Mouse (Mus musculus): Measurements from ENCODE around the gene Lrrc23.

DNA sequence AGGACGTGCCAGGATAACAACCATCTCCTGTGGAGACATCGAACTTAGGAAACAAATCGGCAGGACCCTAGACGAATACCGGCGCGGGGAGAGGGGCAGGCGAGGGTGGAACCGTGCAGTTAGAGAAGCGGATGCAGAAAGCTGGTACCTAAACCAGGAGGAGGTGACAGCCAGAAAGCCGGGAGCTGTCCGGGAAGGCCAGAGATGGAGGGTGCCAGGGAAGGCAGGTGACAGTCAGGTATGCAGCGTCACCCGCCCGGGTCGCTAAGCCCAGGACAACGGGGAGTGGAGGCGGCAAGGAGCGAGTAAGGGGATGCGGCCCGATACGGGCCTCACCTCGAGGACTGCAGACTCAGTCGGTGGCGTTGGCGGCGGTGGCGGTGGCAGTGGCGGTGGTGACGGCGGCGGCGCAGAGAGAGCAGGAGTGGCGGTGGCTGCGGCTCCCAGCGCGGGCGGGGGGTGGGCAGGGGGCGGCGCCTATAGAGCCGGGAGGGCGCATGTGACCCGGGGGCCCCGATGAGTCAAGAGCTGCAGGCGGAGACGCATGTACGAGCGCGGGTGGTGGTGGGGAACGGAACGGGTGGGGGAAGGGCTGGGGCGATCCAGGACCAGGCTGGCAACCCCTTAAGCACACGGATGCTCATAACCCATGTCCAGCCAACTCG, 10.3 kb downstream of the Lrrc23 start, which contains the start of gene Eno2:
- TF ChIP-seq CTCF (IDR thresholded peaks at IDR 0.05; ENCODE audit: extremely low read depth, insufficient read length, insufficient replicate concordance, low read depth, low read length) (no peak), POLR2A (IDR thresholded peaks at IDR 0.05; ENCODE audit: low read depth, low read length) (no peak)
